Mouse (Mus musculus) brown adipose tissue, adult 24 weeks (tissue): Measurements from ENCODE around the gene Ift57. TPM values are rescaled to one million over a fixed set of nuclear protein-coding genes. Genes with fewer than 3 reads are reported as not detected.
A peak's percentile ranks its signal among the peaks of the same experiment; 100 is the strongest.

Experiments used
- H3K27ac ChIP-seq: fragments of 200-500 bp; replicated peaks from 2 replicates; pipeline ENCODE4 v1.5.1; 2012; ENCODE audit warnings: low read depth, mild to moderate bottlenecking, low read length
- H3K4me1 ChIP-seq: fragments of 200-500 bp; 2 replicates; pipeline ENCODE4 v1.6.1; 2012; ENCODE audit warnings: low read length, mixed read lengths; ENCODE audit not compliant: control insufficient read depth, insufficient read depth, insufficient read length
- H3K4me3 ChIP-seq: fragments of 200-500 bp; 2 replicates; pipeline ENCODE4 v1.5.1; 2012; ENCODE audit warnings: low read depth, mild to moderate bottlenecking, low read length, moderate library complexity; ENCODE audit not compliant: insufficient read depth
- polyA plus RNA-seq: library from polyadenylated mRNA; stranded (reverse); fragments of >200 nt; gene quantifications from 2 replicates; pipeline ENCODE4 v1.2.4, GENCODE M21; 2012; ENCODE audit not compliant: missing spikeins, insufficient read depth, insufficient read length

The Ift57 gene
- 11.6 and 21.9 TPM in 2 replicates for polyA plus RNA-seq

DNA sequence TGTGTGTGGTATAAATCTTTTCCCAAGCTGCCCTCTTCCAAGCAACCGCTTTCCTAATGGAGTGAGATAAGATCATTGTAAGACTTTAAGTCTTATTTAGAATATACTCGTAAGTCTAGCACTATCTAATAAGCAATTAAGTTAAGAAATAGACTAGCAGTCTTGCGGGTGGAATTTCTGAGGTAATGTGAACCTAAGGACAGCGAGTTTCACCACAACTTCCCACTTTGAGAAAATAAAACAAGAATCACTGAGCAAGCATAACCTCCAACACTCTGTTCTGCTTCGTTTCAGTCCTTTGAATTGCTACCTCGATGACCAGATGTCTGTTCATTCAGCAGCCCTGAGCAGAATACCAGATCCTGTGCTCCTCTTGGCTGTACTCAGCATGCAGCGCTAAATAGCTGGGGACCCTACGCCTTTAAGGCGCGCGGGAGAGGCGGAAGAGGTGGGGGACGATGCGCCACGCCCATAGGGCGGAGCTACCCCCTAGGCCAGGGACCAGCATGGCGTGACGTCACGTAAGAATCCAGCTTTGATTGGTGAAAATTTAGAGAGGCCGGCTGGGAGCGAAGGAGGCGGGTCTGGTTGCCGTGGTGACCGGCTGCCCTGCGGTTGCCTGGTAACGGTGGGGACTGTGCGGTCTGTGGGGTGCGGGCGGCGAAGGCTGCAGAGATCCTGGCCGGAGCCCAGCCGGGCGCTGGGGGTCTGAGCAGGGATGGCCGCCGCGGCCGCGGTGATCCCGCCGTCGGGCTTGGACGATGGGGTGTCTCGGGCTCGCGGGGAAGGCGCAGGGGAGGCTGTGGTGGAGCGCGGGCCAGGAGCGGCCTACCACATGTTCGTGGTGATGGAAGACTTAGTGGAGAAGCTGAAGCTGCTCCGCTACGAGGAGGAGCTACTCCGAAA is at the start of gene Ift57:
Gene Ift57, plus strand, starts transcription at position 614 of the 906 bp plus-strand sequence.
- Histone ChIP-seq H3K4me3 (peak within 1 kb of the TSS; percentile 79), H3K4me1 (no peaks in the 10 kb centered on the region), H3K27ac (0 out of 2 replicates have a peak within 1 kb of the TSS, but pooled peaks have one; percentile 35)

DNA sequence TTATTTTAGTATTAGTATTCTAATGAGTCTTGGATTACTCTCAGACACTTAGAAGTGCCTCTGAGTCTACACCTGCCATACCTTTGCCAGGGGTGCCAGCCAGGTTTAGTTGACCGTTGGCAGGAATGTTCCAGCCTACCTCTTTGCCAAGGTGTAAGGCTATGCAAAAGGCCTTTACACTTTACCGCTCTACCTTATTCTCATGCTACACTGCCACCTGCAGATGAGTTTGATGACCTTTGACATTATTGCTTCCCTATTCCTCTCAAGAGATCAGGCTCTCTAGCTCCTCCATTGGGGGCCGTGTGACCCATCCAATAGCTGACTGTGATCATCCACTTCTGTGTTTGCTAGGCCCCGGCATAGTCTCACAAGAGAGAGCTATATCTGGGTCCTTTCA is 41.9 kb upstream of the Ift57 start:
- Histone ChIP-seq H3K27ac (no peak overlapping the region), H3K4me1 (no peaks in the 10 kb centered on the region), H3K4me3 (no peak overlapping the region)

DNA sequence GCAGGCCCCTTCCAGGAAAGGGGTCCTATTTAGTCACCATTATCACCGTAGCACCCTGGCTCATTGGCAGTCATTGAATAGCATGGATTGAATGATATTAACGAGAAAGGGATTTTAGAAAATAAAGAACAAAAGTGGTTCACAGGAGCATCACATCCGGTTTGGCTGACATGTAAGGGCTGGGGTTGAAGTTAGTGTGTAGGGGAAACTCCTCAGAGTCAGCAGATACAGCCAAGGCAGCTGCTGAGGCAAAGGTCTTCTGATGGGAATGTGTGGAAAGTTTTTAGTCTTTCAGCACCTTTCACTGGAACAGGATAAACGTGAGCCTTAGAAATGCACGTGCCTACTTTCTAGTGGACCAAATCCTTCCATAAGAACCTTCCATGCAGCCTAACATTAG is 41.0 kb upstream of the Ift57 start:
- Histone ChIP-seq H3K27ac (no peak overlapping the region), H3K4me1 (no peaks in the 10 kb centered on the region), H3K4me3 (no peak overlapping the region)

DNA sequence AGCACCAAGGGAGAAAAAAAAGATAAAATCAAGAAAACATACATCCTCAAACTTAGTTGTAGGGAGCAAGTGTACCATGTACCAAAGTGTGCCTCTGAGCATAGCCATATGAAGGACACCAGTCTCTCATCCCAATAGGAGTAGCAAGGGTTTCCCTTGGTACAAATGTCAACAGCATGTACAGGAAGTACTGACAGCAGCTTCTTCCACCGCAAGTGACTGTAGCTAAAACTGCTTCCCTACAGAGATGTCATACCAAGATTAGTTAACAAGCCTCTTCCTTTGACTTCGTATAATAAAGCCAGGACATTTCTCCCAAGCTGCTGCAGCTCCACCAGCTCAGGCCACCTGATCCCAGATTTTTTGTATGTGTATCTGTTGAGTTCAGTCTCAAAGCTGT is 39.9 kb upstream of the Ift57 start:
- Histone ChIP-seq H3K27ac (no peak overlapping the region), H3K4me3 (no peak overlapping the region), H3K4me1 (no peaks in the 10 kb centered on the region)

DNA sequence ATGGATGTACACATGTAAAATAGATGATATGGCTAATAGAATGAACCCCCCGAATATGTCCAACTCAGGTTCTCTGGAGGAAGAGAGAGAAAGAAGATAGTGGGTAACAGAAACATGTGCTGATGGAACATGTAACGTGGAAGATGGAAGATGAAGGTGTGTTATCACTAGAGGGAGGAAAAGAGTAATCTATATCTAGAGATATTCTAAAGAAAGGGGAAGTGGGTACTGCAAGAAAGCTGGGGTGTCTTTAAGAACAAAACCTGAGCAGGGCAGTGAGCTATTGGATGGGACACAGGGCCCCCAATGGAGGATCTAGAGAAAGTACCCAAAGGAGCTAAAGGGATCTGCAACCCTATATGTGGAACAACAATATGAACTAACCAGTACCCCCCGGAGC is 38.9 kb upstream of the Ift57 start:
- H3K4me1 ChIP-seq = no peaks in the 10 kb centered on the region
- no peak overlapping the region for H3K4me3 ChIP-seq
- no peak overlapping the region for H3K27ac ChIP-seq

DNA sequence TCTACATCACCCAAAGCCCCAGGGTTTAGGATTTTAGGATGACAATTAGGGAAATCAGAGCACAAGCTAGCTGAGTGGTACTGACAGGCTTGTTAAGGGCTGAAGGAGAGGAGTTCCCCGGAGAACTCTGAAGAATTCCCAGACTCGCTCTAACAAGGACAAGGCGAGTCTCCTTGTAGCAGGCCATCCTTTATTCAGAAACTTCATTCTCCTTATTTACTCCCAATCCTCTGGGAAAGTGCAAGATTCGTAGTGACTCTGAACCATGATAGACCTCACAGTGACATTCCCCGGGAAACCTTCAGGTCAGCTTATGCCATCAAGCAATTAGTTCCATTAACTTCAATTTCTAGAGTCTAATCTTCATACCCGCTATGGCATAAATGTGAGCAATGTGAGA is 36.8 kb upstream of the Ift57 start:
- H3K27ac ChIP-seq = no peak overlapping the region
- no peak overlapping the region for H3K4me3 ChIP-seq
- H3K4me1 ChIP-seq = no peaks in the 10 kb centered on the region

DNA sequence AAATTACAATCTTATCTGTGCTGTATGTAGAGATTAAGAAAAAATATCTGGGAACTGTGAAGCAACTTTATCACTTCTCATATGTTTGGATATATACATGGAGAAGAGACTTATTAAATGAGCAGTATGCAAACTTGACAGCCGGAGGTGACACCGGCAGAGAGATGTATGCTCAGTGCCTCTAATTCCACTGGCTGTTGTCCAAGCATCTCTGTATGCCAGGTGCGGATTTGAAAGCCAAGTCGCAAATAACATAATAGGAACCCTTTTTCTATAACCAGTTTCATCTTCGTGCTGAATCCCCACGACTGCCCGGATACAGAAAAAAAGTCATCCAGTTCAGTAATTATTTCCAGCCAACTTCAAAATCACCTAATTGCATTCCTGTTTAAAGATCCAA is 34.4 kb upstream of the Ift57 start:
- Histone ChIP-seq H3K4me1 (no peaks in the 10 kb centered on the region), H3K27ac (no peak overlapping the region), H3K4me3 (no peak overlapping the region)

DNA sequence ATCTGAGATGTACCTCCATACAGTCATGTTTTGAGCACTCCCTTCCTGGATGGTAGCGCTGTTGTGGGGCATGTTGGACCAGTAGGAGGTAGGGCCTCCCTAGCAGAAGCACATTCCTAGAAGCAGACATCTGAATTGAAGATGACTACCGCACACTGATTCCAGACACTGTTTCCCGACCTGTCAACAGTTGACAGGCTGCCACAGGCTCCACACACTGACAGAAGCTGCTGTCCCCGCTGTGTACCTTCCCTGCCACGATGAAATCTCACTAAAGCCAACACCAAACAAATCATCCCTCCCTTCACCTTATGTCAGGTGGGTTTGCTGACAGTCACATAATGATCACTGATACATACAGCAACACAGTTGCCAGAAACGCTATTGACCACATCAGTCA is 19.4 kb upstream of the Ift57 start:
- no peak overlapping the region for H3K4me3 ChIP-seq
- no peaks in the 10 kb centered on the region for H3K4me1 ChIP-seq
- H3K27ac ChIP-seq = no peak overlapping the region

DNA sequence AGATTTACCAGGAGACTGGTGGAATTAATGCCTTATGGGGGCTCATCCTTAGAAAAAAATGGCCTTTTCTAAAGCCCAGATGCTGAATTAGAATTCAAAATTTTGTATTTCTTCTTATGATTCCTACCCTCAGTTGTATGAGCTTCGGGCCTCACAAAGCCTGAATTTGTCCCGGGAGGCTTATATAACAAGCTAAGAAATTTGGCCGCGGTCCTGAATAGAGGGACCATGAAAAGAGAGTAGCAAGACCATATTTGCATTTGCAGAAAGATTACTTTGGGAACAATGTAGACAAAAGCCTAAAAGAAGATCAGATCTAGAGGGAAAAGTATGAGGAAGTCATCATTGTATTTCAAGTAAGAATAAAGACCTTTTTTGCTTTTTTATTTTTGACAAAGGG is 14.1 kb upstream of the Ift57 start:
- no peak overlapping the region for H3K27ac ChIP-seq
- H3K4me1 ChIP-seq = no peaks in the 10 kb centered on the region
- no peak overlapping the region for H3K4me3 ChIP-seq

DNA sequence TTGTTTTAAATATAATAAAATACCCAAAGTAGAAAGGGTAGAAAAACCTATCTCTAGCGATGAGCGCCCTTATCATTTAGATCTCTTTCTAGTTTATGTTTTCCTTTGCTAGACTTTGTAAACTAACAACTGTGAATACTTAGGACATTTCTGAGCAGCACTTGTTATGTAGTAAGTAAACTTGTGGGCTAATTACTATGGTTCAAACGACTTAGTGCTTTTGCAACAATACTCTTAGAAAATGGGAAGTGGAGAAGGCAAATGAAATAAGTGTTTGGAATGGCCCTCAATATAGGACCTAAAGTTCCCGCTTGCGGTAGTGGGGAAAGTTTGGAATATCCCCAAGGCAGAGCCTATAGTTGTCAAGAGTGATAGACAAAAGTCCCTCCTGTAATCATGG is 788 bp downstream of the Ift57 start:
- no peak overlapping the region for H3K27ac ChIP-seq
- H3K4me1 ChIP-seq = no peaks in the 10 kb centered on the region
- no peak overlapping the region for H3K4me3 ChIP-seq

DNA sequence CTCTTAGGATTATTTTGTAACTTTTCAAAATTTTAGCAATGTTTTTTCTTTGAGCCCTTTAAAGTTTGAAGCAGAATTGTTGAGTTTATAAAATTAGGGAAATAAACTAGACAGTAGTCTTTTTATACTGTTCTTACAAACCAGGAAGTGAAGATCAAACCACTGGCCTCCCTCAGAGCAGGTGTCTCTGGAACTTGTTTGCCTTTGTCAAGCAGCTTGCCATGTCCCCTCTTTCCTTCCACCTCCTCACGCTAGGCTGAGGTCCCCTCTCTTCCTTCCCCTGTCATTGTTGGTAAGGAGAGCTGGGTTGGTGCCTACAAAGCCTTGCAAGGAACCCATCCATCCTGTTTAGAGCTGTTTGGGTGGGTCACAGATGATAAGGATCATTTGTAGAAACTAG is 9.0 kb downstream of the Ift57 start:
- H3K4me3 ChIP-seq = no peak overlapping the region
- no peak overlapping the region for H3K27ac ChIP-seq
- H3K4me1 ChIP-seq = no peaks in the 10 kb centered on the region

DNA sequence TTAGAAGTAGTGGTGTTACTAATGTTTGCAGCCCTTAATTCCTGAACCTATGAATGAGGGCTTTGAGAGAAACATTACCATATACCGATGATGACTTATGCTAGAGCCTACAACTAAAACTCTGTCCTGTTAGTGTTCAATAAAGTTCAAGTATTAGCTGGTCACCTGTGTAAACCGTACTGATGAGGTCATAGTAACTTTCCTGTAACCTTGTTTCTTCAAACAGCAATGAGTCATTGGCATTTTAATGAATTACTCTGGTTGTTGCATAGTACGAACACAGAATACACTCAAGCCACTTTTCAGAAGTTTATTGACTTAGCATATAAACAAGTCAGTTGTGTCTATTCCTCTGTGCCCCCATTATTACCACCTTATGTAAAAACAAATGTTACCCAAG is 11.2 kb downstream of the Ift57 start:
- Histone ChIP-seq H3K4me1 (no peaks in the 10 kb centered on the region), H3K27ac (no peak overlapping the region), H3K4me3 (no peak overlapping the region)

DNA sequence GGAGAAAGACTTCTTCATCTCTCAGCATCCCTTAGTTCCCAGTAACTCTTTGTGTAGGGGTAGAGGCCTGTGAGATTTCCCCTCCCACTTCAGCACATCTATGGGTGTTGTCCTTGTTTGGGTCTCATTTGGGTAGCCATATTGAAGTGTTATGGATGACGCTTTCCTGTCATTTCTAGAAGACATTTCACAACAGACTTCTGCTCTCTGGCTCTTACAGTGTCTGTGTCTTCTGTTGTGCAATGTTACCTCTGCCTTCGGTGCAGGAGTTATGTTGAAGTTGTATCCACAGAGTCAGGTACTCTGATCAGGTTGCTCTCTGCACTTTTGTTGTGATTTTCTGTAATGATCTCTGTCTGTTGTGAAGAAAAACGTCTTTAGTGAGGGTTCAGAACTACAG is 14.3 kb downstream of the Ift57 start:
- H3K4me3 ChIP-seq = no peak overlapping the region
- no peaks in the 10 kb centered on the region for H3K4me1 ChIP-seq
- H3K27ac ChIP-seq = no peak overlapping the region

DNA sequence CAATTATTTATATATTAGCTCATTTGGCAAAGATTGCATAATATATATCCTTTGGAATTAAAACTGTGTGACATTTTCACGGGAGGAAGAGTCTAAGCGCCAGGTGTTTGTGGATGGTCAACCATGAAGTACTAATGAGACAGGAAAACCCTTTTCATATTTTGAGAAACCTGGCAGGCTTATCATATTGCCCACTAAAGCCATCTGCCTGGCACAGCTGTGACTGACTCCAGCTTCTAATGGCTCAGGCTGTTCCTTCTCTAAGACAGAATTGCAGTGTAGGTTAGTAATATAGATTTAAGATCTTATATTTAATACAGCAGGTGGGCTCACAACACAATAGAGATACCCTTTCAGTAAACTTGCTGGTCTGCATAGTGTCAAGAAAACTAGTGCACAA is 21.6 kb downstream of the Ift57 start:
- Histone ChIP-seq H3K4me3 (no peak overlapping the region), H3K4me1 (no peaks in the 10 kb centered on the region), H3K27ac (no peak overlapping the region)

DNA sequence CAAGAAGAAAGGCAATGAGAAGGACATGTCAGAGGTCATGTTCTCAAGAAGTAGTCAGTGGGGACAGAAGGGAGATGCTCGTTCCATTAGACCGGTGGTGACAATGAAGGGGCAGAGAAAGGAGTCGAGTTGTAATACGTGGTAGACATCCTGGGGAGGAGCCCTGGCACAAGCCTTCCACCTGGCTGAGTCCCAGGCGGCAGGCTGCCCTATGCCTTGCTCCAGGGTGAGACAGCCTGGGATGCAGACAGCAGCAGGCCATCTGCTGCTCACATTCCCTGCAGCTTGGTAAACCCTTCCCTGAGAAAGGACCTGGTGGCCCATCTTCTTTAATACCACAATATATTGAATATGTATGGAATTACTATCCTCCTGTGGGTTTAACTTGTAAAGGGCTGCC is 22.6 kb downstream of the Ift57 start:
- no peaks in the 10 kb centered on the region for H3K4me1 ChIP-seq
- H3K27ac ChIP-seq = no peak overlapping the region
- H3K4me3 ChIP-seq = no peak overlapping the region

DNA sequence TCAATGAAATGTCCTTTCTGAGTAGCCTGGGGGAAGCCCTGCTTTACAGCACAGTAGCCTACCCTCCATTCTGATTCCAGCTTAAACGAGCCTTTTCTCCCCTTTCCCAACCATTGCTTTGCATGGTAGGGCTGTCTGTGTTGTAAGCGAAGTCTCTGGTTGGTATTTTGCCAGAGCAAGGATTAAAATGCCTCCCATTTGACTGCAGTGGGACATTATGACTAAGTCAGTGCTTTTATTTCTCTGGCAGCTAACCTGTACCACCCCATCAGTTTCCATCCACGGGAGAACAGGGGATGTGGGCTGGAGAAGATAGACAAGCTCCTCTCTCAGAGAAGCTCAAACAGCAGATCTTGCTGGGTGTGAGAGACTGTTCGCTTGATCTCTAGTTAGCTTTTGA is 24.2 kb downstream of the Ift57 start:
- no peak overlapping the region for H3K27ac ChIP-seq

More for the DNA sequence above, 24.2 kb downstream of the Ift57 start:
- Histone ChIP-seq H3K4me1 (no peaks in the 10 kb centered on the region), H3K4me3 (no peak overlapping the region)
